In the genomic region with DNA sequence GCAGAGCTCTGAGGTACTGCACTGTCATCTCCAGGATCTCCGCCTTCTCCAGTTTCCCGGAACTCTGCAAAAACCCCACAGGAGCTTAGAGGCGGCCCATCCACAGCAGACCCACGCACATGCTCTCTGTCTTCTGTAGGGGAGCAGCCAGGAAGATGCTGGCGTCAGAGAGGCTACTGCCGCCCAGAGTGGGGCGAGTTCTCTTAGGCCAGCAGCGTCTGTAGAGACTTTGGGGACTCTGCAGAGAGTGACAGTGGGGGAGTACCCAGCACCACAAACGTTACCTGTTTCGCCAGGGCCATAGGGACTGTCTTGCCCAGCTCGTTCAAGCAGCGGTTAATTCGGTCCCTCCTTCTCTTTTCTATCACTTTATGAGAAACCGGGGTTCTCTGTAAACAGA, we compare ENCODE assay signal across 20 mouse cellular contexts. TPM values are rescaled to one million over a fixed set of nuclear protein-coding genes. Genes with fewer than 3 reads are reported as not detected.
DNase-seq lines count a peak whose midpoint lies in the region; ATAC-seq and TF ChIP-seq lines count a peak whose summit lies in the region.
"Had no signal": no experiment of that assay in that cellular context is flagged by ENCODE, and none has a peak within 500 bp of the region (broad histone marks: within the 10 kb centered on the region; RNA-seq: fewer than 3 reads in every experiment).

No protein-coding gene starts in this region.

- no peak overlapping the region for H3K27ac ChIP-seq in embryonic facial prominence, embryonic 11.5 days (replicated peaks; ENCODE audit: low read depth, low read length)
- no peak overlapping the region for H3K27ac ChIP-seq in embryonic facial prominence, embryonic 10.5 days (replicated peaks)
- no peak overlapping the region for H3K27ac ChIP-seq in hindbrain, embryonic 11.5 days (ENCODE audit: low read depth, low read length)
- H3K27ac ChIP-seq in hindbrain, postnatal 0 days, result no peak overlapping the region
- H3K27ac ChIP-seq in forebrain, embryonic 13.5 days, result no peak overlapping the region
- no peak overlapping the region for H3K27ac ChIP-seq in midbrain, embryonic 14.5 days (replicated peaks; ENCODE audit: low read depth, low read length)
- H3K27ac ChIP-seq: macrophage had no signal

- TF ChIP-seq CTCF in hindbrain, postnatal 0 days (IDR thresholded peaks at IDR 0.05; ENCODE audit: low read depth), result no peak

- DNase-seq in embryonic facial prominence, embryonic 11.5 days (ENCODE audit: low spot score), result no peak
- DNase-seq in embryonic facial prominence, embryonic 10.5 days (ENCODE audit: low spot score), result no peak
- peak; percentile 25 for DNase-seq in hindbrain, embryonic 11.5 days (ENCODE audit: low spot score)
- no peak for DNase-seq in hindbrain, postnatal 0 days (ENCODE audit: low spot score)
- no peak for DNase-seq in midbrain, embryonic 14.5 days
- no peak for DNase-seq in ovary, postnatal 10 days (ENCODE audit: low spot score)
- DNase-seq in c-Kit-positive CD71-positive TER-119-positive erythroid progenitor cells, embryonic 14.5 days (ENCODE audit: low spot score), result no peak
- DNase-seq: cerebellum, adult 18-20 months; kidney, adult 9 months; liver; lung, adult 2 months; right cerebral cortex, postnatal 4 days; thymus, postnatal 36 days had no signal

- H3K4me1 ChIP-seq in embryonic facial prominence, embryonic 11.5 days (ENCODE audit: control insufficient read depth, insufficient read depth, low read length), result no peaks in the 10 kb centered on the region
- H3K4me1 ChIP-seq in embryonic facial prominence, embryonic 10.5 days, result peaks cover 38% of the 10 kb centered on the region
- H3K4me1 ChIP-seq in hindbrain, embryonic 11.5 days (replicated peaks; ENCODE audit: control insufficient read depth, insufficient read depth, low read length), result 0 out of 2 replicates have a peak, but pooled peaks cover 2% of the 10 kb centered on the region
- no peaks in the 10 kb centered on the region for H3K4me1 ChIP-seq in hindbrain, postnatal 0 days (ENCODE audit: insufficient read depth, low read length)
- H3K4me1 ChIP-seq in forebrain, embryonic 13.5 days, result peaks cover 72% of the 10 kb centered on the region
- H3K4me1 ChIP-seq in midbrain, embryonic 14.5 days (ENCODE audit: control insufficient read depth, insufficient read depth, low read length), result peaks cover 10% of the 10 kb centered on the region; the same call in 1 of the 2 replicates

- no peaks in the 10 kb centered on the region for H3K36me3 ChIP-seq in embryonic facial prominence, embryonic 11.5 days (replicated peaks; ENCODE audit: control insufficient read depth, insufficient read depth, low read depth, low read length)
- H3K36me3 ChIP-seq in embryonic facial prominence, embryonic 10.5 days (replicated peaks), result no peaks in the 10 kb centered on the region
- no peaks in the 10 kb centered on the region for H3K36me3 ChIP-seq in hindbrain, embryonic 11.5 days (ENCODE audit: control insufficient read depth, insufficient read depth, low read length)
- no peaks in the 10 kb centered on the region for H3K36me3 ChIP-seq in hindbrain, postnatal 0 days (ENCODE audit: insufficient read depth, low read length)
- no peaks in the 10 kb centered on the region for H3K36me3 ChIP-seq in forebrain, embryonic 13.5 days (ENCODE audit: poor library complexity, severe bottlenecking)
- H3K36me3 ChIP-seq in midbrain, embryonic 14.5 days (ENCODE audit: control insufficient read depth, insufficient read depth, low read length), result no peaks in the 10 kb centered on the region

- no peak overlapping the region for H3K4me3 ChIP-seq in embryonic facial prominence, embryonic 11.5 days (ENCODE audit: low read depth, low read length)
- H3K4me3 ChIP-seq in embryonic facial prominence, embryonic 10.5 days, result no peak overlapping the region
- no peak overlapping the region for H3K4me3 ChIP-seq in hindbrain, embryonic 11.5 days (ENCODE audit: low read depth, low read length)
- no peak overlapping the region for H3K4me3 ChIP-seq in hindbrain, postnatal 0 days (ENCODE audit: low read length)
- peak overlapping the region; percentile 36 for H3K4me3 ChIP-seq in forebrain, embryonic 13.5 days
- peak overlapping the region; percentile 17 for H3K4me3 ChIP-seq in midbrain, embryonic 14.5 days (replicated peaks; ENCODE audit: low read depth, low read length)

- H3K27me3 ChIP-seq in embryonic facial prominence, embryonic 11.5 days (ENCODE audit: control insufficient read depth, insufficient read depth, low read length), result peaks cover 80% of the 10 kb centered on the region
- peaks cover 100% of the 10 kb centered on the region for H3K27me3 ChIP-seq in embryonic facial prominence, embryonic 10.5 days (replicated peaks; ENCODE audit: low read depth, poor library complexity, severe bottlenecking)
- peaks cover 87% of the 10 kb centered on the region for H3K27me3 ChIP-seq in hindbrain, embryonic 11.5 days (ENCODE audit: control insufficient read depth, insufficient read depth, low read length)
- peaks cover 80% of the 10 kb centered on the region for H3K27me3 ChIP-seq in hindbrain, postnatal 0 days (ENCODE audit: insufficient read depth, low read length)
- H3K27me3 ChIP-seq in forebrain, embryonic 13.5 days, result peaks cover 87% of the 10 kb centered on the region
- peaks cover 82% of the 10 kb centered on the region for H3K27me3 ChIP-seq in midbrain, embryonic 14.5 days (ENCODE audit: control insufficient read depth, insufficient read depth, low read length)

- no peak overlapping the region for H3K9ac ChIP-seq in embryonic facial prominence, embryonic 11.5 days (replicated peaks; ENCODE audit: low read length)
- no peak overlapping the region for H3K9ac ChIP-seq in hindbrain, embryonic 11.5 days (ENCODE audit: low read depth, low read length)
- H3K9ac ChIP-seq in hindbrain, postnatal 0 days (replicated peaks; ENCODE audit: low read length), result no peak overlapping the region
- H3K9ac ChIP-seq in forebrain, embryonic 13.5 days, result peak overlapping the region; percentile 9; the same call in 1 of the 2 replicates
- H3K9ac ChIP-seq in midbrain, embryonic 14.5 days (replicated peaks; ENCODE audit: low read length), result no peak overlapping the region

- 3% methylated on average over 14 of the region's 14 CpGs for WGBS in embryonic facial prominence, embryonic 11.5 days
- WGBS in embryonic facial prominence, embryonic 10.5 days, result 2% methylated on average over 14 of the region's 14 CpGs
- WGBS in hindbrain, embryonic 11.5 days, result 2% methylated on average over 13 of the region's 14 CpGs
- 2% methylated on average over 14 of the region's 14 CpGs for WGBS in hindbrain, postnatal 0 days
- WGBS in forebrain, embryonic 13.5 days, result 1% methylated on average over 14 of the region's 14 CpGs
- WGBS in midbrain, embryonic 14.5 days, result 2% methylated on average over 14 of the region's 14 CpGs

- no peaks in the 10 kb centered on the region for H3K9me3 ChIP-seq in embryonic facial prominence, embryonic 11.5 days (replicated peaks; ENCODE audit: control insufficient read depth, low read length)
- no peaks in the 10 kb centered on the region for H3K9me3 ChIP-seq in embryonic facial prominence, embryonic 10.5 days
- H3K9me3 ChIP-seq in hindbrain, embryonic 11.5 days (ENCODE audit: control insufficient read depth, low read length), result no peaks in the 10 kb centered on the region
- H3K9me3 ChIP-seq in hindbrain, postnatal 0 days (ENCODE audit: low read length), result no peaks in the 10 kb centered on the region
- H3K9me3 ChIP-seq in forebrain, embryonic 13.5 days (replicated peaks), result no peaks in the 10 kb centered on the region
- H3K9me3 ChIP-seq in midbrain, embryonic 14.5 days (ENCODE audit: control insufficient read depth, low read length), result no peaks in the 10 kb centered on the region

- peak overlapping the region; percentile 8; the same call in 1 of the 2 replicates for H3K4me2 ChIP-seq in embryonic facial prominence, embryonic 11.5 days (ENCODE audit: low read depth, low read length)
- H3K4me2 ChIP-seq in hindbrain, embryonic 11.5 days (replicated peaks; ENCODE audit: low read depth, low read length), result no peak overlapping the region
- H3K4me2 ChIP-seq in hindbrain, postnatal 0 days (ENCODE audit: low read depth, low read length), result no peak overlapping the region
- H3K4me2 ChIP-seq in forebrain, embryonic 13.5 days, result peak overlapping the region; percentile 62
- peak overlapping the region; percentile 48 for H3K4me2 ChIP-seq in midbrain, embryonic 14.5 days (ENCODE audit: low read length)

- no peak for ATAC-seq in embryonic facial prominence, embryonic 11.5 days (replicated peaks; ENCODE audit: insufficient number of reproducible peaks, low FRiP score, low TSS enrichment, low read depth)
- no peak for ATAC-seq in hindbrain, embryonic 11.5 days (ENCODE audit: low FRiP score)
- no peak for ATAC-seq in hindbrain, postnatal 0 days
- no peak for ATAC-seq in forebrain, embryonic 13.5 days
- no peak for ATAC-seq in midbrain, embryonic 14.5 days (ENCODE audit: low FRiP score, low TSS enrichment)
- ATAC-seq: Patski had no signal

RNA-seq across cellular contexts. Expression of gene Helt, which starts 1.3 kb away (rescaled TPM):
- polyA plus RNA-seq in embryonic facial prominence, embryonic 11.5 days (2014; fragmentation: Nextera tagmentation; extraction: Ambion mirVana), result 0.88 and 1.9 TPM in 2 replicates
- 0.36 and 0.64 TPM in 2 replicates for polyA plus RNA-seq in embryonic facial prominence, embryonic 10.5 days (2016; fragmentation: Nextera tagmentation; extraction: Ambion mirVana)
- 0.60 and 1.1 TPM in 2 replicates for polyA plus RNA-seq in hindbrain, embryonic 11.5 days (2014; fragmentation: Nextera tagmentation; extraction: Ambion mirVana)
- 0.52 TPM in 1 of 2 replicates, not detected in the other for total RNA-seq in hindbrain, postnatal 0 days (2014; rRNA removed)
- polyA plus RNA-seq in hindbrain, postnatal 0 days (2015; fragmentation: Nextera tagmentation; extraction: Ambion mirVana), result 0.11 and 0.15 TPM in 2 replicates
- polyA plus RNA-seq in forebrain, embryonic 13.5 days (2015; fragmentation: Nextera tagmentation; extraction: Ambion mirVana), result 7.9 and 10.5 TPM in 2 replicates
- 9.6 and 10.2 TPM in 2 replicates for polyA plus RNA-seq in midbrain, embryonic 14.5 days (2014; fragmentation: Nextera tagmentation; extraction: Ambion mirVana)
- total RNA-seq: adrenal gland, adult 18-20 months; CH12.LX; gastrocnemius, postnatal 4 days had no signal
- polyA plus RNA-seq: lung, adult 2 months; macrophage; Patski; stomach, embryonic 14.5 days had no signal

Comparison
In these comparisons a context has a peak if more than half of its experiments do, and no peak if none do; other contexts are left out.
1. H3K4me2 ChIP-seq: peak in embryonic facial prominence, embryonic 11.5 days (single experiment), forebrain, embryonic 13.5 days (single experiment) and midbrain, embryonic 14.5 days (single experiment); none in hindbrain, embryonic 11.5 days (single experiment) and hindbrain, postnatal 0 days (single experiment).
2. H3K4me3 ChIP-seq: peak in forebrain, embryonic 13.5 days (single experiment) and midbrain, embryonic 14.5 days (single experiment); none in embryonic facial prominence, embryonic 11.5 days (single experiment), embryonic facial prominence, embryonic 10.5 days (single experiment), hindbrain, embryonic 11.5 days (single experiment) and hindbrain, postnatal 0 days (single experiment).